Mouse (Mus musculus) kidney, adult 2 months (tissue): ENCODE data around the gene Rragd.

Experiments used
- CTCF ChIP-seq: fragments of 200-500 bp; conservative IDR thresholded peaks from 2 replicates; pipeline ENCODE4 v1.5.1; 2011; ENCODE audit warnings: low read depth, mild to moderate bottlenecking, control low read depth, low read length, moderate library complexity, mixed read lengths; ENCODE audit not compliant: insufficient read depth, insufficient read length
- POLR2A ChIP-seq: fragments of 200-500 bp; IDR thresholded peaks from one replicate; pipeline ENCODE4 v1.6.1; 2011; ENCODE audit warnings: low read depth, low read length, control low read depth

GRCm38 (mm10) chr4:32996083-32996482, 13.2 kb downstream of the Rragd start:
- TF ChIP-seq CTCF (no peak), POLR2A (no peak)
